Mouse (Mus musculus): ENCODE results near the gene Spata2. TPM values are rescaled to one million over a fixed set of nuclear protein-coding genes. Genes with fewer than 3 reads are reported as not detected.
A peak's percentile ranks its signal among the peaks of the same experiment; 100 is the strongest.

The Spata2 gene
- polyA plus RNA-seq, 1 experiment = 10.3 TPM

- Histone ChIP-seq H3K4me3 (ENCODE audit: insufficient read depth, low read depth, low read length) (no peak overlapping the region), H3K27ac (replicated peaks; ENCODE audit: low read depth, low read length) (no peak overlapping the region), H3K4me1 (ENCODE audit: control insufficient read depth, insufficient read depth, insufficient read length, low read length) (no peaks in the 10 kb centered on the region)
These were observed 35.6 kb upstream of the Spata2 start for GRCm38 (mm10) chr2:167528278-167528677.

DNA sequence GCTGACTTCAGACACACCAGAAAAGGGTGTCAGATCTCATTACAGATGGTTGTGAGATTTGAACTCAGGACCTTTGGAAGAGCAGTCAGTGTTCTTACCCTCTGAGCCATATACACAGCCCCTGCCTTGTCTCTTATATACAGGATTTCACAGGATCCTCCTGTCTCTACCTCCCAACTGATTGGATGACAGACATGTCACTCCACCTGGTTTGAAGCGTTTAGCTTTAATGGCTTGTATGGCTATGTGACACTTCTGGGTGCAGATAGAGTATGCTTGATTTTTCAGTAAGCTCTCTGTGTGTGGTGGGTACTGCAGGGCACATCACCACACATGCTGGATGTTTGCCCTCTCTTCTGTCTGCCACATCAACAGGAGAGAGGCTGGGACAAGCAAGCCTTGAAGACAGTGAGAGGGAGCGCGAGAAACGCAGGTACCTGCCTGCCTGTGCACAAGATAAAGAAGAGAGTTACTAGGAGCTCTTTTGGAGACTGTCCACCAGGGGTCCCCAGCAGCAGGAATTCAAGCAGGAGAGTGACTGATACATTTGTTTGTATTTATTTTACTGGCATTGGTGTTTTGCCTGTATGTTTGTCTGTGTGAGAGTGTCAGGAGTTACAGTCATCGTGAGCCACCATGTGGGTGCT is 27.0 kb upstream of the Spata2 start:
- Histone ChIP-seq H3K4me1 (ENCODE audit: control insufficient read depth, insufficient read depth, insufficient read length, low read length) (no peaks in the 10 kb centered on the region), H3K27ac (replicated peaks; ENCODE audit: low read depth, low read length) (no peak overlapping the region), H3K4me3 (ENCODE audit: insufficient read depth, low read depth, low read length) (no peak overlapping the region)

DNA sequence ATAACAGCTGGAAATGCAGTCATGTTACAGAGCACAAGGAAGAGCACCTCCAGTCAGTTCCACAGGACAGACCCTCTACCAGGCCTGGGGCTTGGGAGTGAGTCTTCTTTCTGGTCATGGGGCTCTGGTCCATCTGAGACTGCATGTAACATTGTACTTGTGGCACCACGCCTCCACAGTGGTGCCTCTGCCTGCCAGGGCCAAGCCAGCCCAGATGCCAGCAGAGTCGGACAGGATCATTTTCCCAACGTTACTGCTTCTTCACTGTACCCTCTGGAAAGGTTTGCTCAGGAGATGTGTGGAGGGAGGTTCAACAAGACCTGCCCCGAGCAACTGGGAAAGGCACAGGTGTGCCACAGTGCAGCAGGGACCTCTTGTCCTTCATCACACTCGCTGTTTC is 23.0 kb upstream of the Spata2 start:
- no peak overlapping the region for H3K27ac ChIP-seq (replicated peaks; ENCODE audit: low read depth, low read length)
- no peak overlapping the region for H3K4me3 ChIP-seq (ENCODE audit: insufficient read depth, low read depth, low read length)
- H3K4me1 ChIP-seq (ENCODE audit: control insufficient read depth, insufficient read depth, insufficient read length, low read length) = no peaks in the 10 kb centered on the region

GRCm38 (mm10) chr2:167514641-167515040 is 22.0 kb upstream of the Spata2 start:
- no peak overlapping the region for H3K4me3 ChIP-seq (ENCODE audit: insufficient read depth, low read depth, low read length)
- no peaks in the 10 kb centered on the region for H3K4me1 ChIP-seq (ENCODE audit: control insufficient read depth, insufficient read depth, insufficient read length, low read length)
- H3K27ac ChIP-seq (replicated peaks; ENCODE audit: low read depth, low read length) = no peak overlapping the region

GRCm38 (mm10) chr2:167512970-167513369 is 20.3 kb upstream of the Spata2 start:
- no peak overlapping the region for H3K27ac ChIP-seq (replicated peaks; ENCODE audit: low read depth, low read length)

GRCm38 (mm10) chr2:167512365-167512764 is 19.7 kb upstream of the Spata2 start:
- no peaks in the 10 kb centered on the region for H3K4me1 ChIP-seq (ENCODE audit: control insufficient read depth, insufficient read depth, insufficient read length, low read length)
- no peak overlapping the region for H3K27ac ChIP-seq (replicated peaks; ENCODE audit: low read depth, low read length)
- H3K4me3 ChIP-seq (ENCODE audit: insufficient read depth, low read depth, low read length) = no peak overlapping the region

More at GRCm38 (mm10) chr2:167512970-167513369, 20.3 kb upstream of the Spata2 start:
- H3K4me3 ChIP-seq (ENCODE audit: insufficient read depth, low read depth, low read length) = no peak overlapping the region
- no peaks in the 10 kb centered on the region for H3K4me1 ChIP-seq (ENCODE audit: control insufficient read depth, insufficient read depth, insufficient read length, low read length)

GRCm38 (mm10) chr2:167510485-167510884 is 17.8 kb upstream of the Spata2 start:
- H3K4me1 ChIP-seq (ENCODE audit: control insufficient read depth, insufficient read depth, insufficient read length, low read length) = no peaks in the 10 kb centered on the region
- no peak overlapping the region for H3K4me3 ChIP-seq (ENCODE audit: insufficient read depth, low read depth, low read length)
- H3K27ac ChIP-seq (replicated peaks; ENCODE audit: low read depth, low read length) = no peak overlapping the region

GRCm38 (mm10) chr2:167508569-167508968 is 15.9 kb upstream of the Spata2 start:
- Histone ChIP-seq H3K4me1 (ENCODE audit: control insufficient read depth, insufficient read depth, insufficient read length, low read length) (no peaks in the 10 kb centered on the region), H3K27ac (replicated peaks; ENCODE audit: low read depth, low read length) (no peak overlapping the region), H3K4me3 (ENCODE audit: insufficient read depth, low read depth, low read length) (no peak overlapping the region)

GRCm38 (mm10) chr2:167507719-167508385 is 15.2 kb upstream of the Spata2 start:
- H3K4me1 ChIP-seq (ENCODE audit: control insufficient read depth, insufficient read depth, insufficient read length, low read length) = no peaks in the 10 kb centered on the region
- no peak overlapping the region for H3K4me3 ChIP-seq (ENCODE audit: insufficient read depth, low read depth, low read length)
- no peak overlapping the region for H3K27ac ChIP-seq (replicated peaks; ENCODE audit: low read depth, low read length)

GRCm38 (mm10) chr2:167506546-167507260 is 14.0 kb upstream of the Spata2 start:
- Histone ChIP-seq H3K4me3 (ENCODE audit: insufficient read depth, low read depth, low read length) (no peak overlapping the region), H3K27ac (replicated peaks; ENCODE audit: low read depth, low read length) (no peak overlapping the region), H3K4me1 (ENCODE audit: control insufficient read depth, insufficient read depth, insufficient read length, low read length) (no peaks in the 10 kb centered on the region)

DNA sequence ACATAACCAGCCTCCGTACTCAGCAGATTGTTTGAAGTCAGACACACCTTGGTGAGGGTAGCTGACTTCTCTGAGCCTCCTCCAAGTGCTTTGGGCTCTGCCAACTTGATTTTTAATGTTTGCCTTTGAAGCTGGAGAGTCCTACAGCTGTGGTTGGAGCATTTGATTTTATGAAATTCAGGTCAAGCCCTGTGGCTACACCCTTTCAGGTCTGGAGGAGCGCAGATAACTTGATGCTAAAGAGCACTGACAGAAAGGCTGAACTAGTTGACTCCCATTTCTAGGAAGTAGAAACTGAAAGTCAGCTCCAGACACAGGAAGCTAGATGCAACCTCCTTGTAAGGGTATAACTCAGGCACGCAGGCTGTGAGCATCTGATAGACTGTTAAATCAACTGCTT is 12.4 kb upstream of the Spata2 start:
- Histone ChIP-seq H3K4me3 (ENCODE audit: insufficient read depth, low read depth, low read length) (peak overlapping the region; percentile 69), H3K4me1 (ENCODE audit: control insufficient read depth, insufficient read depth, insufficient read length, low read length) (no peaks in the 10 kb centered on the region), H3K27ac (replicated peaks; ENCODE audit: low read depth, low read length) (peak overlapping the region; percentile 80)

GRCm38 (mm10) chr2:167503896-167504349 is 11.2 kb upstream of the Spata2 start:
- no peaks in the 10 kb centered on the region for H3K4me1 ChIP-seq (ENCODE audit: control insufficient read depth, insufficient read depth, insufficient read length, low read length)
- H3K27ac ChIP-seq (replicated peaks; ENCODE audit: low read depth, low read length) = peak overlapping the region; percentile 80
- peak overlapping the region; percentile 69 for H3K4me3 ChIP-seq (ENCODE audit: insufficient read depth, low read depth, low read length)

- Histone ChIP-seq H3K4me3 (ENCODE audit: insufficient read depth, low read depth, low read length) (peak overlapping the region; percentile 69), H3K27ac (replicated peaks; ENCODE audit: low read depth, low read length) (peak overlapping the region; percentile 57), H3K4me1 (ENCODE audit: control insufficient read depth, insufficient read depth, insufficient read length, low read length) (no peaks in the 10 kb centered on the region)
These were observed 10.7 kb upstream of the Spata2 start for GRCm38 (mm10) chr2:167503253-167503895.

DNA sequence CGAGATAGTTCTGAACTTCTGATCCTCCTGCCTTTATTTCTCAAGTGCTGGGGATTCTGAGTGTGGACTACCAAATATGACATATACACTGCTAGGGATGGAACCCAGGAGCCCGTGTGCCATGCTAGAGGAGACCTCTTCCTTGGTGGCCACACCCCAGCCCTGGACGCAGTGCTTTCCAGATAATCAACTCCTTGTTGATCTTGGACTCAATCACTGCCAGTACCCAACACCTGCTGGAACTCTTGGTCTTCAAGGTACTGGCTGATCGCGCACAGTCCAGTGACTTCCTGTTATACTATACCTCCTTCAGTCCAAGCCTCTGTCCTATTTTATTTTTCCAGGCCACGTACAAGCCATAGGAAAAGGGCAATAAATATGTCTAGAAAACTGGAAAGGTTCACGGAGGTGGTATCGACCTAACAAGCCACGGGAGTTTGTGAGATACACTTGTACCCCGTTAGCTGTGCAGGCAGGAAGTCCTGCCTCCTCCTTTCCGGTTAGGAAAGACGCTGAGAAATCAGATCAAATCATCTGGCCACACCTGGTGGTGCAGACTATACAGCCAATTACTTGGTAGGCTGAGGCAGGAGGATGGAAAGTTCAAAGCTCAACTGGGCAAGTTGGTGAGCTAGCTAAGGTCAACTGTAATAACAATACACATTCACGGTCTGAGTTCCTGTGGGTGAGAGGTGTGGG is 10.0 kb upstream of the Spata2 start:
- Histone ChIP-seq H3K27ac (replicated peaks; ENCODE audit: low read depth, low read length) (peak overlapping the region; percentile 53), H3K4me3 (ENCODE audit: insufficient read depth, low read depth, low read length) (peak overlapping the region; percentile 69)

GRCm38 (mm10) chr2:167497272-167497671 is 4.6 kb upstream of the Spata2 start:
- Histone ChIP-seq H3K4me3 (ENCODE audit: insufficient read depth, low read depth, low read length) (no peak overlapping the region), H3K27ac (replicated peaks; ENCODE audit: low read depth, low read length) (no peak overlapping the region), H3K4me1 (ENCODE audit: control insufficient read depth, insufficient read depth, insufficient read length, low read length) (no peaks in the 10 kb centered on the region)

More for the DNA sequence above, 10.0 kb upstream of the Spata2 start:
- no peaks in the 10 kb centered on the region for H3K4me1 ChIP-seq (ENCODE audit: control insufficient read depth, insufficient read depth, insufficient read length, low read length)
